Mouse (Mus musculus): ENCODE results near the gene Ngly1. TPM values are rescaled to one million over a fixed set of nuclear protein-coding genes. Genes with fewer than 3 reads are reported as not detected.

Ngly1 gene
- polyA plus RNA-seq (2015; fragmentation: Nextera tagmentation; extraction: Ambion mirVana): 27.6 and 29.4 TPM in 2 replicates

DNA sequence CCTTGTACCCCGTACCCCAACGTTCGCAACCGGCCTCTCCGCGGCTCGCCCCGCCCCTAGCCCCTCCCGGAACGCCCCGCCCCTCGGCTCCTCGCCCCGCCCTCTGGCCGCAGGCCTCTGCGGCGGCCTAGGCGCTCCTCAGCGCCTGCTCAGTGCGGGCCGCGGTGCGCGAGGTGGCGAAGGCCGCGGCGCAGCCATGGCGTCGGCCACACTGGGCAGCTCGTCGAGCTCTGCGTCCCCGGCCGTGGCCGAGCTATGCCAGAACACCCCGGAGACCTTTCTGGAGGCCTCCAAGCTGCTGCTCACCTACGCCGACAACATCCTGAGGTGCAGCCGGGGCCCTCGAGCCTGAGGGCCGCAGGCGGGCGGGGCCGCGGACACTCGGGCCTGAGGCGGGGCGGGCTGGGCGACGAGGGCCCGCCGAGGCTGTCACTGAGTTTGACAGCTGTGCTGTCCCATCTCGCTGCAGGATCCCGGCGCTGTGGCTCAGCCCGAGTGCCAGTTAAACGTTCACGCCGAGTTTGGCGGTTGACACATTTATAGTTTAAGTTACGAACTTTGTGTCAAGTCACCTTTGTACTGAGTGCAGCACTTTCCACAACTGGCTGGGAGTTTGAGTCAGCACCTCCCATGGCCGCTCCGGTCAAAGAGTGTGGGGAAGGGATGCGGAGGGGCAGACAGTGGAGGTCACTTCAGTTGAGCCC, at the start of gene Ngly1, which contains the start of gene Oxsm:
Ngly1 (plus strand) TSS at position 110 of the 704 bp plus-strand sequence.
Oxsm (minus strand) TSS at position 638 of the 704 bp plus-strand sequence.

Other genes with a start within 250 kb of the Ngly1 start
- 1.2 and 1.4 TPM in 2 replicates for gene Oxsm, start 528 bp downstream of the Ngly1 start, polyA plus RNA-seq (2015; fragmentation: Nextera tagmentation; extraction: Ambion mirVana)
- gene Top2b, start 115.9 kb downstream of the Ngly1 start, polyA plus RNA-seq (2015; fragmentation: Nextera tagmentation; extraction: Ambion mirVana): 42.1 and 42.8 TPM in 2 replicates